33 mouse cellular contexts compared by ENCODE assay signal in genomic region chr8:127345912-127346423, GRCm38 (mm10).
"Had no signal": no experiment of that assay in that cellular context is flagged by ENCODE, and none has a peak within 500 bp of the region (broad histone marks: within the 10 kb centered on the region; RNA-seq: fewer than 3 reads in every experiment).

No protein-coding gene starts in this region.

- H3K9ac ChIP-seq: limb, embryonic 12.5 days; limb, embryonic 13.5 days; limb, embryonic 15.5 days; liver, embryonic 12.5 days; liver, embryonic 13.5 days; liver, embryonic 14.5 days; liver, embryonic 15.5 days; liver, postnatal 0 days; lung, embryonic 14.5 days; lung, embryonic 15.5 days; midbrain, embryonic 12.5 days; midbrain, embryonic 13.5 days; midbrain, embryonic 15.5 days; neural tube, embryonic 12.5 days; neural tube, embryonic 13.5 days had no signal

- DNase-seq: left cerebral cortex, postnatal 4 days; liver; liver, embryonic 13.5 days; liver, postnatal 0 days; lung, adult 18-20 months; lung, adult 2 months; lung, embryonic 14.5 days; lung, postnatal 10 days; lung, postnatal 14 days; lung, postnatal 36 days; lung, postnatal 4 days; midbrain, embryonic 14.5 days had no signal

- H3K9me3 ChIP-seq: limb, embryonic 10.5 days; limb, embryonic 12.5 days; limb, embryonic 13.5 days; limb, embryonic 15.5 days; liver, embryonic 12.5 days; liver, embryonic 13.5 days; liver, embryonic 15.5 days; lung, embryonic 15.5 days; megakaryocyte, embryonic 14.5 days; midbrain, embryonic 10.5 days; midbrain, embryonic 12.5 days; midbrain, embryonic 13.5 days; midbrain, embryonic 15.5 days; neural tube, embryonic 12.5 days; neural tube, embryonic 13.5 days had no signal

- H3K4me2 ChIP-seq: limb, embryonic 12.5 days; limb, embryonic 13.5 days; limb, embryonic 15.5 days; liver, embryonic 11.5 days; liver, embryonic 12.5 days; liver, embryonic 13.5 days; liver, embryonic 15.5 days; lung, embryonic 14.5 days; lung, embryonic 15.5 days; midbrain, embryonic 11.5 days; midbrain, embryonic 12.5 days; midbrain, embryonic 13.5 days; midbrain, embryonic 15.5 days; neural tube, embryonic 12.5 days; neural tube, embryonic 13.5 days had no signal

- H3K4me1 ChIP-seq: limb, embryonic 10.5 days; limb, embryonic 12.5 days; limb, embryonic 15.5 days; liver, embryonic 12.5 days; liver, embryonic 15.5 days; lung, embryonic 15.5 days; megakaryocyte, embryonic 14.5 days; neural tube, embryonic 12.5 days had no signal

- H3K36me3 ChIP-seq: limb, embryonic 10.5 days; limb, embryonic 12.5 days; limb, embryonic 13.5 days; limb, embryonic 15.5 days; liver, embryonic 12.5 days; liver, embryonic 13.5 days; liver, embryonic 15.5 days; lung, embryonic 15.5 days; midbrain, embryonic 10.5 days; midbrain, embryonic 12.5 days; midbrain, embryonic 13.5 days; midbrain, embryonic 15.5 days; neural tube, embryonic 12.5 days; neural tube, embryonic 13.5 days had no signal

- H3K27me3 ChIP-seq: limb, embryonic 12.5 days; limb, embryonic 13.5 days; limb, embryonic 15.5 days; liver, embryonic 12.5 days; liver, embryonic 13.5 days; liver, embryonic 15.5 days; lung, embryonic 15.5 days; megakaryocyte, embryonic 14.5 days; midbrain, embryonic 12.5 days; midbrain, embryonic 13.5 days; midbrain, embryonic 15.5 days; neural tube, embryonic 12.5 days; neural tube, embryonic 13.5 days had no signal

- ATAC-seq: liver, embryonic 12.5 days; liver, postnatal 0 days; lung, postnatal 0 days; midbrain, embryonic 13.5 days; midbrain, embryonic 15.5 days; midbrain, embryonic 16.5 days had no signal

- H3K27ac ChIP-seq: limb, embryonic 10.5 days; limb, embryonic 12.5 days; limb, embryonic 13.5 days; limb, embryonic 15.5 days; liver, embryonic 12.5 days; liver, embryonic 13.5 days; liver, embryonic 14.5 days; liver, embryonic 15.5 days; lung, embryonic 15.5 days; macrophage; midbrain, embryonic 10.5 days; midbrain, embryonic 12.5 days; midbrain, embryonic 13.5 days; midbrain, embryonic 15.5 days; neural tube, embryonic 12.5 days; neural tube, embryonic 13.5 days had no signal

- H3K4me3 ChIP-seq: limb, embryonic 10.5 days; limb, embryonic 12.5 days; limb, embryonic 13.5 days; limb, embryonic 15.5 days; liver, embryonic 12.5 days; liver, embryonic 13.5 days; liver, embryonic 15.5 days; lung, embryonic 15.5 days; megakaryocyte, embryonic 14.5 days; midbrain, embryonic 10.5 days; midbrain, embryonic 12.5 days; midbrain, embryonic 13.5 days; midbrain, embryonic 15.5 days; myocyte; neural tube, embryonic 12.5 days; neural tube, embryonic 13.5 days had no signal
